Mouse (Mus musculus) lung, postnatal 0 days (tissue): ENCODE results near the gene Ssbp3.

ENCODE experiments used
- CTCF ChIP-seq: IDR thresholded peaks from 2 replicates; pipeline ENCODE4 v1.5.1; 2016; ENCODE audit warnings: antibody characterized with exemption, mild to moderate bottlenecking
- EP300 ChIP-seq: IDR thresholded peaks from 2 replicates; pipeline ENCODE4 v1.6.1; 2016; ENCODE audit warnings: antibody characterized with exemption, mild to moderate bottlenecking, control low read depth

GRCm38 (mm10) chr4:106960476-106960875, 50.0 kb downstream of the Ssbp3 start:
- TF ChIP-seq EP300 (no peak), CTCF (no peak)
